ENCODE assay signal across 15 mouse cellular contexts in the genomic region with DNA sequence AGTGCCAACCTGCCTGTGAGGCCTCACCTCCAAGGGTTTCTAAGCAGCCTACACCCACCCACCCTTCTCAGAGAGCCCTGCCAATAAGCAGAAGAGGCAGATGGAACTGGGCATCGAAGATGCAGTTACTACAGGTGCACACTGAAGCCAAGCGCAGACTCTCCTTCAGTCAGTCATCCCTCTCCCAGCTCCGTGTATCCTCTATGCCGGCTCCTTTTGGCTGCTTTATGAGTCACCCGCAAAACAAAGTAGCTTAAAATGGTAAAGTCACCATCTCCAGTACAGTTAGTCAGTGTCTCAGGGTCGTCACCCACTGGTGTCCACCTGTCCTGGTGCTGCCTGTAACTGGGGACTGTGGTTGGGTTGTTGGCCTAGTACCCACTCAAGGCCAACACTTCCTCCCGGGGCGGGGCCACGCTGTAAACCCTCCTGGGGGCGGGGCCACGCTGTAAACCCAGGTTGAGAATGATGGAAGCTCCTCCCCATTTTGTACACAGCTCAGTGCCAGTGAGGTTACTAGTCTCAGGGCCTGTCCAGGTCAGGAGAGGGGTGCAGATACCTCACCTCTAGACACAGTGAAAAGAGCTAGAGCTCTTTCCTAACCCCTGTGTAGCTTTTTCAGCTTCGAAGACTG. TPM values are rescaled to one million over a fixed set of nuclear protein-coding genes. Genes with fewer than 3 reads are reported as not detected.
DNase-seq lines count a peak whose midpoint lies in the region; ATAC-seq and TF ChIP-seq lines count a peak whose summit lies in the region.
"Had no signal": no experiment of that assay in that cellular context is flagged by ENCODE, and none has a peak within 500 bp of the region (broad histone marks: within the 10 kb centered on the region; RNA-seq: fewer than 3 reads in every experiment).

No protein-coding gene starts in this region.

- WGBS in hindbrain, embryonic 10.5 days: 71% methylated on average over 12 of the region's 12 CpGs
- WGBS in hindbrain, embryonic 16.5 days: 71% methylated on average over 12 of the region's 12 CpGs

- H3K4me2 ChIP-seq in hindbrain, embryonic 16.5 days (ENCODE audit: low read length): no peak overlapping the region
- H3K4me2 ChIP-seq: heart, embryonic 15.5 days; liver, embryonic 15.5 days had no signal

- no peak for DNase-seq in hindbrain, embryonic 10.5 days (ENCODE audit: low spot score)
- peak; percentile 63 for DNase-seq in brain, adult 2 months (ENCODE audit: low read depth, low spot score)
- no peak for DNase-seq in spleen, postnatal 14 days (ENCODE audit: low spot score in 2 of 2)
- no peak for DNase-seq in kidney, adult 9 months
- DNase-seq: cerebellum, adult 11-12 months; gastrocnemius, postnatal 14 days; kidney, adult 18-20 months; right cerebral cortex, postnatal 4 days had no signal

- no peaks in the 10 kb centered on the region for H3K9me3 ChIP-seq in hindbrain, embryonic 10.5 days
- H3K9me3 ChIP-seq in hindbrain, embryonic 16.5 days (ENCODE audit: control insufficient read depth, low read length): no peaks in the 10 kb centered on the region
- H3K9me3 ChIP-seq in E14TG2a.4 (ENCODE audit: low read length): no peaks in the 10 kb centered on the region
- H3K9me3 ChIP-seq: heart, embryonic 15.5 days; liver, embryonic 15.5 days had no signal

- TF ChIP-seq CTCF in E14TG2a.4 (conservative IDR thresholded peaks at IDR 0.05; ENCODE audit: low read length): no peak

- H3K4me3 ChIP-seq in hindbrain, embryonic 10.5 days: no peak overlapping the region
- H3K4me3 ChIP-seq in hindbrain, embryonic 16.5 days (ENCODE audit: low read length): no peak overlapping the region
- 0 out of 2 replicates have a peak overlapping the region, but pooled peaks have one; percentile 20 for H3K4me3 ChIP-seq in E14TG2a.4 (replicated peaks; ENCODE audit: low read length)
- H3K4me3 ChIP-seq: heart, embryonic 15.5 days; liver, embryonic 15.5 days; myocyte had no signal

- ATAC-seq in hindbrain, embryonic 16.5 days: no peak
- ATAC-seq in megakaryocyte progenitor cell, adult 5-6 weeks (replicated peaks; ENCODE audit: poor library complexity): 0 out of 2 replicates have a peak, but pooled peaks have one; percentile 11
- ATAC-seq in inflammation-experienced regulatory T-cells, adult 6 months: no peak

- H3K36me3 ChIP-seq in hindbrain, embryonic 10.5 days: no peaks in the 10 kb centered on the region
- H3K36me3 ChIP-seq in hindbrain, embryonic 16.5 days (ENCODE audit: control insufficient read depth, insufficient read depth, low read length): no peaks in the 10 kb centered on the region
- no peaks in the 10 kb centered on the region for H3K36me3 ChIP-seq in E14TG2a.4 (ENCODE audit: insufficient read depth, low read length)
- H3K36me3 ChIP-seq: heart, embryonic 15.5 days; liver, embryonic 15.5 days had no signal

- H3K9ac ChIP-seq in hindbrain, embryonic 16.5 days (ENCODE audit: low read depth, low read length): no peak overlapping the region
- H3K9ac ChIP-seq: heart, embryonic 15.5 days; liver, embryonic 15.5 days had no signal

- H3K27me3 ChIP-seq in hindbrain, embryonic 10.5 days (ENCODE audit: insufficient read depth, poor library complexity, severe bottlenecking): no peaks in the 10 kb centered on the region
- H3K27me3 ChIP-seq in hindbrain, embryonic 16.5 days (replicated peaks; ENCODE audit: control insufficient read depth, insufficient read depth, low read length): no peaks in the 10 kb centered on the region
- peaks cover 17% of the 10 kb centered on the region for H3K27me3 ChIP-seq in E14TG2a.4 (ENCODE audit: insufficient read depth, low read length)

- H3K27ac ChIP-seq in hindbrain, embryonic 10.5 days: peak overlapping the region; percentile 83
- H3K27ac ChIP-seq in hindbrain, embryonic 16.5 days (ENCODE audit: low read depth, low read length): no peak overlapping the region
- H3K27ac ChIP-seq: heart, embryonic 15.5 days; liver, embryonic 15.5 days had no signal

- peaks cover 11% of the 10 kb centered on the region; the same call in 1 of the 2 replicates for H3K4me1 ChIP-seq in hindbrain, embryonic 10.5 days (replicated peaks)
- no peaks in the 10 kb centered on the region for H3K4me1 ChIP-seq in hindbrain, embryonic 16.5 days (ENCODE audit: control insufficient read depth, insufficient read depth, low read depth, low read length)
- peaks cover 40% of the 10 kb centered on the region for H3K4me1 ChIP-seq in E14TG2a.4 (replicated peaks; ENCODE audit: low read depth, low read length)
- H3K4me1 ChIP-seq: liver, embryonic 15.5 days had no signal

RNA-seq across cellular contexts. Expression of a gene that starts 17.5 kb away (rescaled TPM):
- polyA plus RNA-seq in hindbrain, embryonic 10.5 days (2016; fragmentation: Nextera tagmentation; extraction: Ambion mirVana): 139 and 146 TPM in 2 replicates
- 135 and 136 TPM in 2 replicates for polyA plus RNA-seq in hindbrain, embryonic 16.5 days (2015; fragmentation: Nextera tagmentation; extraction: Ambion mirVana)
- total RNA-seq in megakaryocyte progenitor cell, adult 5-6 weeks (2015): 108 and 119 TPM in 2 replicates
- total RNA-seq in megakaryocyte progenitor cell, adult 5-6 weeks (2017): 189 and 205 TPM in 2 replicates
- polyA plus RNA-seq in inflammation-experienced regulatory T-cells, adult 6 months (2017; shearing (Covaris generic)): 100 to 1,000 TPM; 506 to 623 (median 523) TPM
